Mouse (Mus musculus): ENCODE measurements at regions not wholly inside any gene's neighbourhood (a gene's known extent, or its start where the extent isn't known, plus 50 kb on each side); places are given as distances from the start of the nearest gene placed in this dataset.

- Histone ChIP-seq H3K9me3 (ENCODE audit: control insufficient read depth, low read length) (no peaks in the 10 kb centered on the region), H3K36me3 (ENCODE audit: control insufficient read depth, insufficient read depth, low read length) (no peaks in the 10 kb centered on the region)
Measured at GRCm38 (mm10) chr17:48847890-48848289, 84.3 kb upstream of the Lrfn2 start.

DNA sequence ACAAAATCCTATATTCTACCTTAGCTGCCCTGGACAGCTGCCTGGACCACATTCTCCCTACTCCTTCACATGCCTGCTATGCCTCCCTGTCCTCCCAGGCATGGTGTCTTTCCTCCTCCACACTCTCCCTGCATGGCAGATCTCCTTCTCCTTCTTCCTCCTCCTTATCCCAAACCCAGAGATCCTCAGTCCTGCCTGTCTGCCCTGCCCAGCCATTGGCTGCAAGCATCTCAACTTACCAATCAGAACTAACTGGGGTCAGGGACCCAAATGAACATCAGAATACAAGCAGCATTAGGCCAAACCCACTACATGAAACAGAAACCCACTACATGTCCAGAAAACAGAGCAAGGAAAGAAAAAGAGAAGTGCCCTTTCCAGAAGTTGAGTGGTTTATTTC, 81.3 kb upstream of the Lrfn2 start:
- H3K9me3 ChIP-seq (ENCODE audit: control insufficient read depth, low read length), result no peaks in the 10 kb centered on the region
- no peaks in the 10 kb centered on the region for H3K4me1 ChIP-seq (replicated peaks; ENCODE audit: control insufficient read depth, insufficient read depth, low read length)
- H3K36me3 ChIP-seq (ENCODE audit: control insufficient read depth, insufficient read depth, low read length), result no peaks in the 10 kb centered on the region
- ATAC-seq (replicated peaks; ENCODE audit: low FRiP score), result no peak
- no peak overlapping the region for H3K4me2 ChIP-seq
- no peak overlapping the region for H3K9ac ChIP-seq (ENCODE audit: low read depth, low read length)
- H3K27me3 ChIP-seq (replicated peaks; ENCODE audit: control insufficient read depth, insufficient read depth, low read length), result no peaks in the 10 kb centered on the region
- no peak for DNase-seq (ENCODE audit: low spot score)
- H3K4me3 ChIP-seq (ENCODE audit: low read depth, low read length), result no peak overlapping the region
- no peak overlapping the region for H3K27ac ChIP-seq (ENCODE audit: low read depth, low read length)

More at GRCm38 (mm10) chr17:48847890-48848289, 84.3 kb upstream of the Lrfn2 start:
- Histone ChIP-seq H3K4me1 (replicated peaks; ENCODE audit: control insufficient read depth, insufficient read depth, low read length) (no peaks in the 10 kb centered on the region), H3K9ac (ENCODE audit: low read depth, low read length) (no peak overlapping the region), H3K4me2 (no peak overlapping the region), H3K27me3 (replicated peaks; ENCODE audit: control insufficient read depth, insufficient read depth, low read length) (no peaks in the 10 kb centered on the region), H3K4me3 (ENCODE audit: low read depth, low read length) (no peak overlapping the region), H3K27ac (ENCODE audit: low read depth, low read length) (no peak overlapping the region)
- ATAC-seq (replicated peaks; ENCODE audit: low FRiP score), result no peak
- 47% methylated on average over 7 of the region's 7 CpGs for WGBS
- no peak for DNase-seq (ENCODE audit: low spot score)

DNA sequence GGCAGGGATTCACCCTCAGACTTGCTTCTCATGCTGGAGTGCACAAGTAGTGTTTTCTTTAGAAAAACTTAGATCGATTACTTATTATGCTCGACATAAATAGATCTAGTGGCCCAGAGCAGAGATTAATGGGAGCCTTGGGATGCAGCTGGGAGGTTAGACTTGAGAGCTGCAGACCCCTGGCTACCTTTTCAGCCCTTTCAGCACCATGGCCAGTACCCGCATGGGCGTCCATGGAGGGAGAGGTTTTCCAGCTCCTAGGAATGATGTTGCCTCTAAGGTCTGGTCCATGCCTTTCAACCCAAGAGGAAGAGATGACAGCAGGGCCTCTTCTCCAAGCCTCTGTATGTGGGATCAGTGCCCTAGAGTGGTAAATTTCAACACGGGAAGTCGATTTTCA, 73.3 kb upstream of the Lrfn2 start:
- Histone ChIP-seq H3K27me3 (replicated peaks; ENCODE audit: control insufficient read depth, insufficient read depth, low read length) (no peaks in the 10 kb centered on the region), H3K9me3 (ENCODE audit: control insufficient read depth, low read length) (no peaks in the 10 kb centered on the region), H3K4me1 (replicated peaks; ENCODE audit: control insufficient read depth, insufficient read depth, low read length) (no peaks in the 10 kb centered on the region), H3K4me2 (no peak overlapping the region), H3K9ac (ENCODE audit: low read depth, low read length) (no peak overlapping the region), H3K4me3 (ENCODE audit: low read depth, low read length) (no peak overlapping the region), H3K36me3 (ENCODE audit: control insufficient read depth, insufficient read depth, low read length) (no peaks in the 10 kb centered on the region), H3K27ac (ENCODE audit: low read depth, low read length) (no peak overlapping the region)
- ATAC-seq (replicated peaks; ENCODE audit: low FRiP score), result no peak
- DNase-seq (ENCODE audit: low spot score), result no peak
- 56% methylated on average over 6 of the region's 6 CpGs for WGBS

- no peak for DNase-seq (ENCODE audit: low spot score)
- WGBS, result 65% methylated on average over 6 of the region's 6 CpGs
- no peaks in the 10 kb centered on the region for H3K36me3 ChIP-seq (ENCODE audit: control insufficient read depth, insufficient read depth, low read length)
Measured at GRCm38 (mm10) chr17:48870443-48870842, 61.7 kb upstream of the Lrfn2 start.

DNA sequence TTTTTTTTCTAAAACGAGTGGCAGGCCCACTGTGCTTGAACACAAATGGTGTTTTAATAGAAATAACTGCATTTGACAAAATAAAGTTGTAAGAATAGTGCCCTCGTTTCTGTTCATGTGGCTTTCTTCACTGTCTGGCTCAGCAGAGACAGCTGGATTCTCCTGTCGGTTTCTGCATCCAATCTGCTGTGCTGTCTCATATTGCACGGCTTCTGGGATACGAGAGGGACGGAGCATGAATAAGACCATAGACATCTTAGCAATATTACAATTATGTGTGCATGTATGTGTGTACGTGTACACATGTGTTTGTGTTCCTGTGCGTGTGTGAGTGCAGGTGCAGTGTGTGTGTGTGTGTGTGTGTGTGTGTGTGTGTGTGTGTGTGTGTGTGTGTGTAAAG, 54.7 kb upstream of the Lrfn2 start:
- H3K36me3 ChIP-seq (ENCODE audit: control insufficient read depth, insufficient read depth, low read length), result no peaks in the 10 kb centered on the region
- no peaks in the 10 kb centered on the region for H3K27me3 ChIP-seq (replicated peaks; ENCODE audit: control insufficient read depth, insufficient read depth, low read length)
- H3K4me3 ChIP-seq (ENCODE audit: low read depth, low read length), result no peak overlapping the region
- H3K4me1 ChIP-seq (replicated peaks; ENCODE audit: control insufficient read depth, insufficient read depth, low read length), result no peaks in the 10 kb centered on the region
- H3K4me2 ChIP-seq, result no peak overlapping the region
- H3K27ac ChIP-seq (ENCODE audit: low read depth, low read length), result no peak overlapping the region
- H3K9me3 ChIP-seq (ENCODE audit: control insufficient read depth, low read length), result no peaks in the 10 kb centered on the region
- DNase-seq (ENCODE audit: low spot score) (no peak), ATAC-seq (replicated peaks; ENCODE audit: low FRiP score) (no peak)
- 74% methylated on average over 8 of the region's 8 CpGs for WGBS
- no peak overlapping the region for H3K9ac ChIP-seq (ENCODE audit: low read depth, low read length)

More at GRCm38 (mm10) chr17:48870443-48870842, 61.7 kb upstream of the Lrfn2 start:
- no peaks in the 10 kb centered on the region for H3K4me1 ChIP-seq (replicated peaks; ENCODE audit: control insufficient read depth, insufficient read depth, low read length)
- no peaks in the 10 kb centered on the region for H3K9me3 ChIP-seq (ENCODE audit: control insufficient read depth, low read length)
- no peak overlapping the region for H3K27ac ChIP-seq (ENCODE audit: low read depth, low read length)
- H3K27me3 ChIP-seq (replicated peaks; ENCODE audit: control insufficient read depth, insufficient read depth, low read length), result no peaks in the 10 kb centered on the region
- no peak overlapping the region for H3K4me2 ChIP-seq
- H3K4me3 ChIP-seq (ENCODE audit: low read depth, low read length), result no peak overlapping the region
- no peak overlapping the region for H3K9ac ChIP-seq (ENCODE audit: low read depth, low read length)
- ATAC-seq (replicated peaks; ENCODE audit: low FRiP score), result no peak

DNA sequence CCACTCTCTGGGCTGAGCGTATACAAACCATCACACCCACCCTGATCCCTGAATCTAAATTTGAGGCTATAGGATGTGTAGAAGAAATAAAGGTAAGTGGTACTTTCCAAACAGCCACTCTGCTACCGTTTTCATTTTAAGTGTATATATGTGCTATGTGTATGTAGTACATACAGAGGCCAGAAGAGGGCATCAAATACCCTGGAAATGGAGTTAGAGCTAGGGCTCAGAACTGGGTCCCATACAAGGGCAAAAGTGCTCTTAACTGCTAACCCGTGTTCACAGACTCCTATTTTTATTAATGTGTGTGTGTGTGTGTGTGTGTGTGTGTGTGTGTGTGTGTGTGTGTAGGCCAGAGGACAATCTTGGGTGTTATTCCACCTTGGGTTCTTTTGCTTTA, 51.6 kb upstream of the Lrfn2 start:
- ATAC-seq (replicated peaks; ENCODE audit: low FRiP score), result no peak
- H3K27me3 ChIP-seq (replicated peaks; ENCODE audit: control insufficient read depth, insufficient read depth, low read length), result no peaks in the 10 kb centered on the region
- no peak overlapping the region for H3K4me2 ChIP-seq
- 79% methylated on average over 3 of the region's 3 CpGs for WGBS
- DNase-seq (ENCODE audit: low spot score), result no peak
- H3K27ac ChIP-seq (ENCODE audit: low read depth, low read length), result no peak overlapping the region
- no peak overlapping the region for H3K9ac ChIP-seq (ENCODE audit: low read depth, low read length)
- H3K4me3 ChIP-seq (ENCODE audit: low read depth, low read length), result no peak overlapping the region
- no peaks in the 10 kb centered on the region for H3K9me3 ChIP-seq (ENCODE audit: control insufficient read depth, low read length)
- no peaks in the 10 kb centered on the region for H3K36me3 ChIP-seq (ENCODE audit: control insufficient read depth, insufficient read depth, low read length)
- no peaks in the 10 kb centered on the region for H3K4me1 ChIP-seq (replicated peaks; ENCODE audit: control insufficient read depth, insufficient read depth, low read length)

DNA sequence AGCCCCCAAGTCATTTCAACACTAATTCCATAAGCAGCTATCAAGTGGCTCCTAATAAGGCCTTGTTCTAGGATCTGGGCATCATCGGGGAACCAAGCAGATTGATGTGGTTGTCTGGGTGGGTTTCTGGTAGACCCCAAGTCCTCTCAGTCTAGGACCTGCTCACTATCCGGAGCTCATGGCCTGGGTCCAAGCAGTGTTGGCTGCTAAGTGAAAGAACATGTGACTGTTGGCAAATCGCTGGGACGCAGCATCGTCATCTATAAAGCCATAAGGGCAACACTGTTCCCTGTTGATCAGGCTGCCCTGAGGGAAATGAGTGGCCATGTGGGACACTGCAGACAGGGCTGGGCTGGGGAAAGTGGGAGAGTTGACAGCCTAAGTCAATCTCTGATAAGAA, 50.2 kb upstream of the Lrfn2 start:
- Histone ChIP-seq H3K4me2 (no peak overlapping the region), H3K36me3 (ENCODE audit: control insufficient read depth, insufficient read depth, low read length) (no peaks in the 10 kb centered on the region), H3K4me1 (replicated peaks; ENCODE audit: control insufficient read depth, insufficient read depth, low read length) (no peaks in the 10 kb centered on the region), H3K4me3 (ENCODE audit: low read depth, low read length) (no peak overlapping the region), H3K9me3 (ENCODE audit: control insufficient read depth, low read length) (no peaks in the 10 kb centered on the region), H3K9ac (ENCODE audit: low read depth, low read length) (no peak overlapping the region), H3K27ac (ENCODE audit: low read depth, low read length) (no peak overlapping the region), H3K27me3 (replicated peaks; ENCODE audit: control insufficient read depth, insufficient read depth, low read length) (no peaks in the 10 kb centered on the region)
- no peak for ATAC-seq (replicated peaks; ENCODE audit: low FRiP score)
- no peak for DNase-seq (ENCODE audit: low spot score)
- 78% methylated on average over 5 of the region's 5 CpGs for WGBS

Data from liver, embryonic 11.5 days (tissue).